Mouse (Mus musculus): ENCODE measurements at regions not wholly inside any gene's neighbourhood (a gene's known extent, or its start where the extent isn't known, plus 50 kb on each side); places are given as distances from the start of the nearest gene placed in this dataset.

- ATAC-seq (ENCODE audit: extremely low read depth, insufficient number of reproducible peaks, low FRiP score, low TSS enrichment): no peak; the same call in 1 of the 2 replicates
- Histone ChIP-seq H3K27ac (replicated peaks) (no peak overlapping the region), H3K36me3 (no peaks in the 10 kb centered on the region), H3K27me3 (replicated peaks) (peaks cover 32% of the 10 kb centered on the region), H3K9me3 (no peaks in the 10 kb centered on the region), H3K4me2 (no peak overlapping the region), H3K9ac (no peak overlapping the region), H3K4me1 (peaks cover 15% of the 10 kb centered on the region), H3K4me3 (no peak overlapping the region)
- WGBS: 30% methylated on average over 5 of the region's 5 CpGs
Measured at GRCm38 (mm10) chr9:27704001-27704400, 86.6 kb upstream of the Opcml start.

DNA sequence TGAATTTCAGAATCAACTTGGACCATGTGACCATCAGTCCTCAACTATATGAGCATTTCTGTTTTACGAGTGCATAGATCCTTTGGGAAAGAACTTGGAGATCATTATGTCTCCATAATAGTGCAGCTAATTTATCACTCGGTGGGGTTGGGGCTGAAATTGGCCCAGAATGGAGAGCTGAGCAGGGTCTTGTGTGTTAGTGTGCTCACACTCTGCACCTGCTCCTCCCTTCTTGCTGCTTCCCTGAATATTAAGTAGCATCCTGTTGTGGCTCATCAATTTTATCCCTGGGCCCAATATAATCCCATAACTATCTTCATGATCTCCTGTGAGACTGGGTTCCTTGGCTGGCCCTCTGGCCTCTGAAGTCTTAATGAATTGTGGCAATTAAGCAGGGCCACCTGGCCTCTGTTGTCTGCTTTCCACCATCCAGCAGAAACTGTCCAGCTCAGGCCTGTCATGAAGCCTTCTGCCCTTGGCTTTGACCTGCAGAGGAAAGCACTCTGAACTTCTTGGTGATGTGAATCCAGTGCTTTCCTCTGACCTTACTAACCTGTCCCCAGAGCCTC, 66.7 kb upstream of the Opcml start:
- Histone ChIP-seq H3K4me1 (peaks cover 5% of the 10 kb centered on the region), H3K4me2 (no peak overlapping the region), H3K36me3 (no peaks in the 10 kb centered on the region), H3K27me3 (replicated peaks) (peaks cover 8% of the 10 kb centered on the region; the same call in 1 of the 2 replicates), H3K4me3 (no peak overlapping the region), H3K9ac (no peak overlapping the region), H3K9me3 (no peaks in the 10 kb centered on the region), H3K27ac (replicated peaks) (no peak overlapping the region)
- 63% methylated on average over 2 of the region's 2 CpGs for WGBS
- no peak for ATAC-seq (ENCODE audit: extremely low read depth, insufficient number of reproducible peaks, low FRiP score, low TSS enrichment)

- ATAC-seq (ENCODE audit: extremely low read depth, insufficient number of reproducible peaks, low FRiP score, low TSS enrichment): no peak
- Histone ChIP-seq H3K4me1 (peaks cover 7% of the 10 kb centered on the region), H3K9me3 (no peaks in the 10 kb centered on the region), H3K9ac (no peak overlapping the region), H3K27ac (replicated peaks) (no peak overlapping the region), H3K4me2 (no peak overlapping the region), H3K4me3 (no peak overlapping the region), H3K36me3 (no peaks in the 10 kb centered on the region), H3K27me3 (replicated peaks) (peaks cover 5% of the 10 kb centered on the region; the same call in 1 of the 2 replicates)
- WGBS: 71% methylated on average over 2 of the region's 2 CpGs
Measured at GRCm38 (mm10) chr9:27724576-27724975, 66.0 kb upstream of the Opcml start.

DNA sequence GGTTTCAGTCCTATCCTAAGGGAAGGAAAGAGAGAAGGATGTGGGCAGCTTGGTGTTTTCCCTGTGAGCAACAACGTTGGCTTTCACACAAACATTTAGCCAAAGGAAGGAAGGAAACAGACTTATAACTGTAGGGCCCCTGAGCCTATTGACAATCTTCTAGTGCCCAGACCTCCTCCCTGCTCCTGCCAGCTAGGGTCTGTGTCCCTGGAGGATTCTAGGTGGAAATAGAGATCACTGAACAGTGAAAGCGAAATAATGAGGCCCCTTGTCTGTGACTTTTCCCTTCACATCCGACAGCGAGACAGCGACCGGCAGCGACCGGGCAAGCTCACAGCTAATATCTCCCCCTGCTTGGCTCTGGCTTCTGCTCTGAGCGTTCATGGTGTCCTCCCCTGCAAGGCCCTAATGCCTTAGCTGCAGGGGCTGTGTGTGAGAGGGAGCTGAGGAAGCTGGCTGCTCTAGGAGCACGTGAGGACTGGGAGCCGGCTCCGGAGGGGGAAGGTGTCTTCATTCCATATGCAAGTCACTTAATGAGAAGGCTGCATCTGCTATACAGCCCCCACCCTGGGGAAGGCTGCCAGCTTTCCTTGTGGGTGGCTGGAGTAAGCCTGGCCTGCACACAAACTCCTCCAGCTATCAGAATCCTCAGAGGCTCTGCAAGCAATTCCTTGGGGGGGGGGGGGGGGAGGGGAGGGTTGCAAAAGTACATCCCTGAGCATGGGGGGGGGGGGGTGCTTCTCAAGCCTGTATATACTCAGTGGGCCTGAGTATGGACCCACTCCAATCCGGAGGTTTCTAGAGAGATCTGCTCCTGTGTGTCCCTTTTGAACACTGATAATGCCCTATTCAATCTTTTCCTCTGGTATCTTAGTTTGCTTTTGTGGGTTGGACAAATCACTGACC, 61.7 kb upstream of the Opcml start:
- Histone ChIP-seq H3K27ac (replicated peaks) (no peak overlapping the region), H3K4me1 (peaks cover 7% of the 10 kb centered on the region), H3K4me3 (no peak overlapping the region), H3K4me2 (peak overlapping the region; percentile 47), H3K9me3 (no peaks in the 10 kb centered on the region), H3K27me3 (replicated peaks) (no peaks in the 10 kb centered on the region; the same call in none of the 2 replicates), H3K9ac (peak overlapping the region; percentile 12; the same call in 1 of the 2 replicates), H3K36me3 (no peaks in the 10 kb centered on the region)
- no peak for ATAC-seq (ENCODE audit: extremely low read depth, insufficient number of reproducible peaks, low FRiP score, low TSS enrichment)
- WGBS: 10% methylated on average over 13 of the region's 13 CpGs

- Histone ChIP-seq H3K27me3 (replicated peaks) (no peaks in the 10 kb centered on the region; the same call in none of the 2 replicates), H3K4me2 (no peak overlapping the region), H3K9me3 (no peaks in the 10 kb centered on the region), H3K4me3 (no peak overlapping the region), H3K27ac (replicated peaks) (no peak overlapping the region), H3K4me1 (peaks cover 7% of the 10 kb centered on the region), H3K9ac (no peak overlapping the region), H3K36me3 (no peaks in the 10 kb centered on the region)
- no peak for ATAC-seq (ENCODE audit: extremely low read depth, insufficient number of reproducible peaks, low FRiP score, low TSS enrichment)
- WGBS: 74% methylated on average over 1 of the region's 1 CpGs
Measured at GRCm38 (mm10) chr9:27729558-27729889, 61.1 kb upstream of the Opcml start.

- no peak for ATAC-seq (ENCODE audit: extremely low read depth, insufficient number of reproducible peaks, low FRiP score, low TSS enrichment)
- Histone ChIP-seq H3K9ac (no peak overlapping the region), H3K27me3 (replicated peaks) (no peaks in the 10 kb centered on the region), H3K9me3 (no peaks in the 10 kb centered on the region), H3K4me2 (no peak overlapping the region), H3K4me1 (no peaks in the 10 kb centered on the region), H3K27ac (replicated peaks) (no peak overlapping the region), H3K4me3 (no peak overlapping the region), H3K36me3 (no peaks in the 10 kb centered on the region)
- WGBS: 21% methylated on average over 3 of the region's 3 CpGs
Measured at GRCm38 (mm10) chr9:27739287-27739686, 51.3 kb upstream of the Opcml start.

Data from heart, embryonic 13.5 days (tissue).